Mouse (Mus musculus): ENCODE results near the gene Stk33.
"Not testable (repeated sequence)": the region's sequence is repeated elsewhere in the genome, so short reads cannot be mapped to it uniquely, and the experiment has no call there.

Gene Stk33

DNA sequence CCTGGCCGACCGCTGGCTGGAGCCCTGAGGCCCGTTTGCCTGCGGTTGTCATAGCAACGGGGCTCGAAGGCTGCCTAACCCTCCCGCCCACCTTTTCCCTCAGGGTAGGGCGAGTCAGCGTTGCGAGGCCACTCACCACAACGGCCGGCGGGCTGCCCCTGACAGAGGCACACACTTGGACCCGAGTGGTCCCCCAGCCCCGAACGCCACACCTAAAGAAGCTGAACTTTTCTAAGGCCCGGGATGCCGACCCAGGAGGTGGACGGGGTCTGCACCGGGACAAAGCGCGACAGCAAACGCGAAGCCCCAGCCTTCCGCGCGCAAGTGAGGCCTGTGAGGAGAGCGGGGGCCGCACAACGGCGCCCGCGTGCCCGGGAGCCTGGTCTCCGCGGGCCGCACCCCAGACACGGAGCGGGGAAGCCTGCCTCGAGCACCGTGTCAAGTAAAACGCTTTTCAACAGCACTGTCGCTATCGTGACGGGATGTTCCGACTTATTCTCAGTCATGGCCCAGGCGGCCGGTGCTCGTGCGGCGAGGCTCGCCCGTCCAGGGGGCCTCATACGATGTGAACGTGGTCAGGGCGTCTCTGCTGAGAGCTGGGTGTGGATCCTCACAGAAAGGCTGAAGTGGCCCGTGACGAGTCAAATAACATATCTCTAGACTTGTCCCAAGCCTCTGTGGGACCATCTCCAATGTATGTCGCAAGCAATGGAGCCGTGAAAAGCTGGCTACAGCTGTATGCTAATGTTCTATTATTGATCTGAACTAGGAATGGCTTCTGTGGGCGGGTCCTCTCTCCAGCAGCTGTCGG lies at the start of gene Stk33:
Gene Stk33, minus strand, starts transcription at position 301 of the 811 bp plus-strand sequence.
- DNase-seq (ENCODE audit: low spot score in 2 of 2), result no peak

DNA sequence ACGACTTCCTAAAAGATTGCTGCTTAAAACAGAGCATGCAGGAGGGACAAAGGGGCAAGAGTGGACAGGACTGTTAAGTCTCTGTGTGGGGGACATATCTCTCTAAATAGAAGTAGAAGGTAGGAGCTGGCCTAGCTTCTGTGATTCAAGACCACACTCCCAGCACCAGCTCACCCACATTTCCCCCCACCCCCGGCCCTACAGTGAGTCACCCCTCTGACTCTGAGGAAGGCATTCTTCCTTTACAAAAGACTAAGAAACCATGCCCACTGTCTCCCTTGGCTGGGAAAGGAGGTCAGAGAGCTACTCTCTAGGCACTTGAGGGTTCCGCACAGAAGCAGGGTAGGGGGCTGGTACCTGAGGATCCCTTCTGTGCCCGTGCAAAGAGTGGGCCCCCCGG lies 45.3 kb upstream of the Stk33 start:
- no peak for DNase-seq (ENCODE audit: low spot score in 2 of 2)

DNA sequence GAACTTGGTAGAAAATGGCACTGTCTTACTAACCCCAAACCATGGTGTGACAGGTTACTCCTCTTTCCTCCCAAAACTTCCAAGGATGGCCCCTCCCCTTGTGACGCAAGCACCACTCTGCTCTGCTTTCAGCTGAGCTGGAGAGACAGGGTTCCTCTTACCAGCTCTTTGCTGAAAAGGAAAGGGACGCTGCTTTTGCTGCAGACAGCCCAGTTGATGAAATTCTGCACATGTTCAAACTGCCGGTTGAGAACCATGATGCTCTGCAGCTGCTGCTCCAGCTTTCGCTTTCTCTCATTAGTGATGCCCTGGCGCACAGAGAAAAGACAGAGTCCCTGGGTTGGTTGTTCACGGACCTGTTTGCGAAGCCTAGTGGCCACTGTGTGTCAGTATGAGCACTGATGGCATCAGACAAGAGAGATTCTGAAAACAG lies 41.9 kb upstream of the Stk33 start:
- DNase-seq (ENCODE audit: low spot score in 2 of 2), result no peak

DNA sequence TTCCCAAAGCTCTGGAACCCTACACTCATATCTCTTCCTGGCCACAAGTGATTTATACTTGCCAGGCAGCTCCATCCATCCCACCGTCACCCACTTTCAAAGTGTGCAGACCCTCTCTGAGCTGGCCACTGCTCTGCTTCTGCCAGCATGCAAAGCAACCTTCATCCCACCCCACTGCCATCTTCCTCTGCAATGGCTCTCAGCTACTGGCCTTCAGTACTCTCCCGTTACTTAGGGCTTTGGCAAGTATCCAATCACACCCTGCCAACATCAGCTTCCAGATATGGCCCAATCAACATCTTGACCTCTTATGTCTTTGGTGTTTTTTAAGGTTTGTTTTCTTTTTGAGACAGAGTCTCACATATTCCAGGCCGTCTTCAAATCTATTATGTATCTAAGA lies 39.0 kb upstream of the Stk33 start:
- DNase-seq (ENCODE audit: low spot score in 2 of 2), result no peak

DNA sequence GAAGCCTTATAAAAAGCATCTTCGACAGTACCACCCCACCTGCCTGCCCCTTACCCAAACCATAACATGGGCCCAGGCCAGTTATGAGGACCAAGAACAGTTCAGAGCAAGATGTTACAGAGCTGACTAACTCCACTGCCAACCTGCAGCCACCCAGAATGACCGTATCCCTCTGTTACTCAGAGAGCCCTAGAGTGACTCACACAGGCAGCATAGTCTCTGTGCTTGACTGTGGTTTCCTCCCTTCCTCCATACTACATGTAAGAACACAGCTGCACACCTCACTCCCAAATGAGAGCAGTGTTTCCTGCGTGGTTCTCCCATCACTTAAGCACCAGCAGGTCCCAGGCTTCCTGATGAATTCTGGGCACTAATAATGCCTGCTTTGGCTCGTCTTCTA lies 31.8 kb upstream of the Stk33 start:
- no peak for DNase-seq (ENCODE audit: low spot score in 2 of 2)

DNA sequence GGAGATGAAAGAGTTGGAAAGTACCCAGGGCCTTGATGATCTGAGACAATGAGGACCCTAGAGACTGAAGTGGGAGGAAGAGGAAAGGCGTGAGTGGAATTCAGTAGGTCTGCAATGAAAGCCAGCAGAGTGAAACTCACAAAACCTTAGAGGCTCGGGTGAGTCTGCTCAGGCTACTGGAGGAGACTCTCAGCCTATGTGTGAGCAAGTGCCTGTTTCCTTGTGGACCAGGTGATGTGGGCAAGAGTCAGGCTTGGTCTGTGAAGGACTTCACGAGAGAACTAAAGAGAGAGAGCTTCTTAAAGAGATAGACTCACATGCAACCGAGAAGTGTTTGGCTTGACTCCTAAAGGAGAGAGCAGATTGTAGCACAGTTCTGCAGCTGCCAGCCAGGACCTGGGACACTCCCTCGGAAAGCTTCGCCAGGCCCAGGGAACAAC lies 29.4 kb upstream of the Stk33 start:
- no peak for DNase-seq (ENCODE audit: low spot score in 2 of 2)

DNA sequence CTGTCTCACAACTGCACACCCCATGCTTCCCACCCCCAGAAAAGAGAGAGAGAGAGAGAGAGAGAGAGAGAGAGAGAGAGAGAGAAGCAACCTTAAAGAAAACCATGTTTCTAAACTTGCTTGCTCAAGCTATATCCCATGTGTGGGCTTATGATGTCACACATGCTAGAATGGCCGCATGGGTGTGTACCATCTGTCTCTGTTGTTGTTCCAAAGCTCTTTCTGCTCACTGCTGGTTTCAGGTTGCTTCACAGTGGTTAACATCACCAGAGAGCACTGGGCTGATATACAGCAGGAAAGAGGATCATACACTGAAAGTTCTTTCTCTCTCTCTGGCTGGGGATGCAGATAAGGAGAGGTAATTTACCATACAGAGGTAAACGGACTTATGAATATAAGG lies 28.7 kb upstream of the Stk33 start:
- no peak for DNase-seq (ENCODE audit: low spot score in 2 of 2)

DNA sequence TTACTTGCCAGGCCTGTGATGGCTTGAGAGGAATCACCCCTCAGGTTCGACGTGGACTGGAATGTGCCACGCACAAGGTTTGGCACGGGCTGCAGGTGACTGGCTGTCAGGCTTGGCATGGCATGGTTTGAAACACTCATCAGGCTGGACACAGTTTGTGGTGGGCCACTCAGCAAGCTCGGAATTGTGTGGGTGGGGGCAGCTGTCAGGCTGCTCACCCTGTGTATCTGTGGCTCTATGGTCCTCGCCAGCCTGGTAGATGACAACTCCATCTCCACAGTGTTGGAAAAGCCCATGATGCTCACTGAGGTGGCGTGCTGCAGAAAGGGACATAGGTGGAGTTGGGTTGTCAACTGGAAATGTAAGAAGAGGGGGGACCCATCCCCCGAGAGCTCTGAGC lies 21.8 kb upstream of the Stk33 start:
- DNase-seq (ENCODE audit: low spot score in 2 of 2), result no peak

DNA sequence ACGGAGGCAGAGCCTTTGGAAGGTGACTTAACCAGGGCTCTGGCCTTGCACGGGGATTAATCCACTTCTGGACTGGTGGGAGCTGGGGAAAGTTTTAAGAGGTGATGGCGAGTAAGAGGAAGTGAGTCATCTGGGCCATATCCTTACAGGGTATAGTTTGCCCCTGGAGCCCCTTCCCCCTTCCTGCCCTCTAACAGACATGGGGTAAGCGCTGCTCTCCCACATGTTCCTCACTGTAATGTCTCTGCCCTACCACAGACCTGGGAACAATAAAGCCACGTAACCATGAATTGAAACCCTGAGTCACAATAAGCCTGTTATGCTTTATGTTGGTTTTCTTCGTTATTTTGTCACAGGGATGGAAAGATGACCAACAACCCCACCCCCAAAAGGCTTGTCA lies 17.7 kb upstream of the Stk33 start:
- DNase-seq (ENCODE audit: low spot score in 2 of 2), result no peak

DNA sequence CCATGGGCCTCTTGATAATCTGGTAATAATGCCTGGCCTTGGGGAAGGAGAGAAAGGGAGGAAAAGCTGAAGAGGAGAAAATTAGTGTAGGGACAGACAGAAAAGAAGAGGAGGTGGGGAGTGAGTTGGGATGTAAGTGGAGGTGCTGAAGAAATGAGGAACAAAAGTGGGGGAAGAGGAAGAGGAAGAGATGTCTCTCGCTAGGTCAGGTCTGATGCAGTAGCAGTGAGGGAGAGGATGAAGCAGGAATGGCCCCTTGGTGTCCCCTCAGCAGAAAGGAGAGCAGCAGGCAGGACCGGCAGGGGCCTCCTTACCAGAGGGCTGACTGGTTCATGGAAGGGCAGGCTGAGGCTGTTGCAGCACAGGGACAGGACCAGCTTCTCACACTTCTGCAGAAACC lies 16.9 kb upstream of the Stk33 start:
- DNase-seq (ENCODE audit: low spot score in 2 of 2), result no peak

DNA sequence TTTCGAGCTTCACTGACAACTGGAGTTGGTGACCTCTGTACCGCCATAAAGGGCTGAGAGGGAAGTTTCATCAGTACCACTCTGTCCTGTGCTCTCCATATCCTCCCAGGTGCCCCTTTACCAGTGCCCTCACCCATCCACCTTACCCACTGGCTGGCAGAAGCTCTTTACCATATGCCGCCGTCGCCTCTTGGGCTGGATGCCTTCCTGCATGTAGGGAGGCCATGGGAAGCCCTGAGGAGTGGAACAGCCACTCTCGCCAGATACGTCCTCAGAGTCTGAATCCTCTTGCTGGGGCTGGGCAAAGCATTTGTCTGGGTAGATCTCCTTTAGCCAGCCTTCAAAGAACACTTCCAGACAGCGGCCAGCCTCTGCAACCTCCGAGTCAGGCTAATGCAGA lies 16.0 kb upstream of the Stk33 start:
- DNase-seq (ENCODE audit: low spot score in 2 of 2), result no peak

DNA sequence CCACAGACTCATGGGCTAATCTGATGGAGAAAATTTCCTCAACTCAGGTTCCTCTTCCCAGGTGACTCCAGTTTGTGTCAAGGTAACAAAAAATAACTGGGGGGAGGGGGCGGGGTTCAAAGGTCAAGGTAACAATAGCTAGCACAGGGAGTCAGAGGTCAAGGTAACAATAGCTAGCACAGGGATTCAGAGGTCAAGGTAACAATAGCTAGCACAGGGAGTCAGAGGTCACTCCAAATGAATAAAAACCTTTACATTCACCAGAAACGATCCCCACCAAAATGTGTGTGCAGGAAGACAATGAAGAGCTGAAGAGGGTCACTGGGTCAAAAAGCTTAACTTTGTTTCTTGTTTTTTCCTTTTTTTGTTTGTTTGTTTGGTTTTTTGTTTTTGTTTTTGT lies 9.2 kb upstream of the Stk33 start:
- no peak for DNase-seq (ENCODE audit: low spot score in 2 of 2)

DNA sequence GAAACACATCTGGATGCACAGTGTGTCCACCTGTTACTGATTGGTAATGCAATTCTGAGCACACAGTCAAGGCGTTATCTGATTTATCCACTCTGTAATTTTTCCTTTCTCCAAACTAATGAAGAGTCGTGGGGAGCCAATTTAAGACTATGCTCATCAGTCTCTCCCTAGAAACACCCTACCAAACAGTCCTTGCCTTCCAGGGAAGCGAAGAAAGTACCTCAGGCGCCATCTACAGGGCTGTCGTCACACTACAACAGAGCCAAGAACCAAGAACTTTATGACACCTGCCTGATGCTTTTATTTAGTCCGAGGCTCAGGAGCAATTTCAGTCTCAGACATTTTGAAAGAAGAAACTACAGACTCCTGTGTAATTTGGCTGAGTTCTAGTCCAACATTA lies 6.1 kb upstream of the Stk33 start:
- DNase-seq (ENCODE audit: low spot score in 2 of 2), result no peak

DNA sequence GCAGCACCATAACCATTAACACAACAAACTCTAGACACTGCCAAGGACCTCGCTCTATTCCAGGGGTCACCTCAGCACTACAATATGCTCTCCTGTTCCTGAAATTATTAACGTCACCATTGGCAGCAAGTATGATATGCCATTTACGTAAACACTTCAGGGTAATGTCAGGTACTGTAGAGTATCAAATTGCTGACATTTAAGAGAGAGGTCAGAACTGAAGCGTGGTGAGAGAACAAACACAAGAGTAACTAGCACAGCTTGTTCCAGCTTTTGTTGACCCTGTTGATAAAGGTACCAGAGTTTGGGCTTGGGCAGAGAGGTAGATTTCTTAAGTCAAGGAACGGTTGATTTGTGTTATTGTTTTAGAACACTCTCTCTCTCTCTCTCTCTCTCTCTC lies 3.9 kb upstream of the Stk33 start:
- DNase-seq (ENCODE audit: low spot score in 2 of 2), result no peak

DNA sequence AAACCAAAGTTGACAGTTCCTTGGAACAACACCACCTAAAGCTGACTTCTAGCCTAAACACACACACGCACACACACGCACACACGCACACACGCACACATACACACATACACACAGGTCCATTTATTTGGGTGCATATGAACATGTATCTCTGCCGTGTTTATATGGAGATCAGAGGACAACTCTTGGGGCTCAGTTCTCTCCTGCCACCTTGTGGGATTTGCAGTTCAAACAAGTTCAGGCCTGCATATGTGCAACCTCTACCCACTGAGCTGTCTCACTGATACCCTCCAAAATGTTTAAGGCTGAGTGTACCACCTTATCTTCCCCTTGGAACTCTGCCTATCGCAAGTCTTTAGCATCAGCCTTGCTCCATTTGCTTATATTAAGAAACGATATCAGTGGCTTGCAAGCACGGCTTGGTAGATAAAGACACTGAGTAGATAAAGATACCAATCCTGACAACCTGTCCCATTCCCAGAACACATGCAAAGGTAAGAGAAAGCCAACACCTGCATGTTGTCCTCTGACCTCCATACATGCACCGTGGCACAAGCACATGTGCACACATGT lies 1.9 kb upstream of the Stk33 start:
- DNase-seq (ENCODE audit: low spot score in 2 of 2), result no peak

DNA sequence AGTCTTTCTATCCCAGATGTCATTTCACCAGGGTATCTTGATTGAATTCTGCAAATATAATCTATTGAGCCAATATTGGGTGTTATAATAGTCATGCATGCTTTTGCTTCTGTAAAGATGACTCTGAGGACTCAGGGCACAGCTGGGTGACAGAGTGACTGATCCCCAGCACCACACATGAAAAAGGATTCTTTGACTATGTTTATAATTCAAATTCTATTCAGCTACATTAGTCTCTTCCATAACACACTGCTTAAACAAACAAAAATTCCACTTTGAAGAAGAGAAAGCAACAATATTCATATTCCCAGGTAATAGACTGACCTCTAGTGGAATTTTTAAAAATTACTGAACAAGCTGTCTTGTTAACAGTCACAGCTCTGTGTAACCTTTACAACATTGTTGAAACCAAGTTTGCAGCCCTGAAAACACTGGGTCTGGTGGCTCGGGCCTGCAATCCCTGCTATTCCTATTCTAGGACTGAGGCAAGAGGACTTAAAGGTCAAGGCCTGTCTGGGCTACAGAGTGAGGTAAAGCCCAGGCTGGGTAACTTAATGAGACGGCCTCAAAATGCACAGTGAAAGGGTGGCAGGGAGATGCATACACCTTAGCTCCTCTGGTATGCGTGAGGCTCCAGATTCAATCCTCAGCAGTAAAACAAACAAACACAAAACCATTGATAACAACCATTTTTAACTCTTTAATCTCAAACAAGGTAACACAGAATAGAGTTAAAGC lies 14.3 kb downstream of the Stk33 start:
- no peak for DNase-seq (ENCODE audit: low spot score in 2 of 2)

DNA sequence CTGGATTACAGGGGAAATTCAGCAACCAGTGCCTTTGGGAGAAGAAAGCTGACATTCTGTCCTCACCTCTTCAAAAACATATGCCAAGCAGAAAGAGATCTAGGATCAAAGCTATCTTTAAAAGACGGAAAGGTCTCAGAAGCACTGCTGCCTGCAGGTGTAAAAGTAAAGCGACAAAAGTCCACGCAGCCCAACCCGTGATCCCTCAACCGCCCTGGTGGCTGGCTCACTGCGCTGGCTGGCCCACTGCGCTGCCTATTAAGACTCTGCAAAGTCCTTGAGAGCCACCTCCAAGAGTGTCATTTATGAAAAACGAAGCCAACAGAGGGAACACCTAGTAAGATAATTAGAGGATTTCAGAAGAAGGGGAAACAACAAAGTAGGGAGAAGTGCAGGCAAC lies 16.1 kb downstream of the Stk33 start:
- DNase-seq (ENCODE audit: low spot score in 2 of 2), result no peak

DNA sequence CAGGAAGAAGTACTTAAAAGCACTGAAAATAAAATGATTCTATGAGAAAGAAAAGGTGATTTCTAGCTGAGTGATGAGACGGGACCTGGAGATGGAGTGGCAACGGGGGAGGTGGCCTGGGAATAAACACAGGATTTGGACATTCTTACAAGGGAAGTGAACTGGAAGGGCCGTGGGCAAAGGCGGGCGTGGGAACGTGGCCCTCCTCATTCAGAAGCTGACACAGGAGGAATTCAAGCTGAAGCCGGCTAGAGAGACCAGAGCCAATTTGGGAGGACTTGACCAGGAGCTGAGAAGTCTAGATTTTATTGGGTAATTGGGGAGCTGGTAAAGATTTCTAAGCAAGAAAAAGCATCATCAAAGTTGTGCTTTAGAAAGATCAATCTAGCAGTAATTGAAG lies 33.4 kb downstream of the Stk33 start:
- no peak for DNase-seq (ENCODE audit: low spot score in 2 of 2)

DNA sequence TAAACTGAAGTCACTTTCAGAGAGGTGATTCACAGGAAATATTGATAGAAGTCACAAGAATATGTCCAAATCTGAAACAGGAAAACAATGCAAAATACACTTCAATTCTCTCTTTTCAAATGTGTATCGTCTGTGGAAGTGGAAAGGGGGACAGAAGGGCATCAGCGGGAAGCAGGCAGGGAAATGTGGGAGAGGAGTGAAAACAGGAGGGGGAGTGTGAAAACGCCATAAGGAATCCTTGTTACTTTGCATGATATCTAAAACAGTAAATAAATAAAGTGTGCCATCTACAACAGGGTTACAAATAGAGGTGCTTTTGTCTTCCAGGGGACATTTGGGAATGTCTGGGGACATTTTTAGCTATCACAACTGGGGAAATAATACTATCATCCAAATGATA lies 39.6 kb downstream of the Stk33 start:
- DNase-seq (ENCODE audit: low spot score in 2 of 2), result no peak

DNA sequence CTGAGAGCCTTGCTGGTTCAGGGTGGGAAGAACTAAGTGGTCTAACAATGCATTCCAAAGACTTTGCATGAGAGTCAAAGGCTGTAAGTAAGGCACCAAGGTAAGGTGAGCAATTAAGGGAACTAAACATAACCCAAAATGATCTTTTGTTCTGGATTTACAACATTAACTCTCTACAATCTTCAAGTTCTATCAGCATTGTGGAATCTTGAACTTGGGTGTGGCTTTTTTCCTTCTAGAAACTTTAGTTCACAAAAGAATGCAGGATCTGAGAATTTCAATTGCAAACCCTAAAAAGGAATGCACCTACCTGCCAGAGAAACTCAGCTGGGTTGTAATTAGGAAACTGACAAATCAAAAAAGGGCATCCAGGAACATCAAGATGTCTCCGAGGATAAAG lies 57.8 kb downstream of the Stk33 start:
- no peak for DNase-seq (ENCODE audit: low spot score in 2 of 2)

DNA sequence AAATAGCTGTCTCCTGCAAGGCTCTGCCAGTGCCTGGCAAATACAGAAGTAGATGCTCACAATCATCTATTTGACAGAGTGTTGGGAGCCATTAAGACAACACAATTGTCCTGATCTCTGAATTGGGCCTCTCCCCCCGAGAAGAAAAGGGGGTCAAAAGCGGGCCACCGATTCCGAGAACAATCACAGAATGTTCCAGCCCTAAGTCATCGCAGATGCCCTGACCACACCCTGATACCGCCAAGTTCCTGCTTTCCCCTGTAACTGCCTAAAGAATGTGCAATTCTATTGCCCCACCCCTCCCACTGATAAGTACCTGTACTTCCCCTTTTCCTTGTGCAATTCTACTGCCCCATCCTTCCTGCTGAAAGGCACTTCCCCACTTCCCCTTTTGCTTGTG lies 65.3 kb downstream of the Stk33 start:
- DNase-seq (ENCODE audit: low spot score in 2 of 2), result not testable (repeated sequence)

DNA sequence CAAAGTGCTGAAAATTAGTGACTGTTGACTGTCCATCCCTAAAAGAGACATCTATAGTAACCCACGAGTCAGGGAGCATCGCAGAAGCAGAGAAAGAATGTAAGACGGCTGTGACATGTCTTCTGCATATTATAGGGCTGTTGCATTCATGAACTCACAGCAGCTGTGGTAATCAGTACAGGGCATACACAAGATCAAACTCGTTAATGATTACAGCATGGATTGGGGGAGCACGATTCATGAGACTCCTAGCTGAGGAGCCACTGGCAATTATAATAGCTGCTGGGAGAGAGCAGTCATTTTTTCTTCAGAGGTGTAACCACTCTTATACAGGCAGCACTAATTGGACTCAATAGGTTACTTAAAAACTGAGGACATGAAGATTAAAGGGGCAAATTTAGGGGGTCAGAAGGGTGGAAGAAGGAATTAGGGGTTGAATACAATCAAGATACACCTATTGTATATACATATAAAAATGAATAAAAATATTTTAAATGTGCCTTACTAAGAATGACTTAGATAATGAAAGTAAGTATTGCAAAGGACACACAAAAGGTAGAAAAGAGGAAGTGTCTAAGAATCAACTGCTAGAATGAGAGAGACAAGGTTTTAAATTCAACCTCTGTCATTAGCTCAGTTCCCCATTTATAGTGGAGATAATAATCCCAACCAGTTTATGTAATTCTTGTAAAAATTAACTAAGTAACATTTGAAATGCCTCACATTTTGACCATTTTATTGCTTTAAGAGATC lies 80.3 kb downstream of the Stk33 start:
- no peak for DNase-seq (ENCODE audit: low spot score in 2 of 2)
